Mouse (Mus musculus): Measurements from ENCODE around the gene Dazl.
"Not testable (repeated sequence)": the region's sequence is repeated elsewhere in the genome, so short reads cannot be mapped to it uniquely, and the experiment has no call there.

The Dazl gene

DNA sequence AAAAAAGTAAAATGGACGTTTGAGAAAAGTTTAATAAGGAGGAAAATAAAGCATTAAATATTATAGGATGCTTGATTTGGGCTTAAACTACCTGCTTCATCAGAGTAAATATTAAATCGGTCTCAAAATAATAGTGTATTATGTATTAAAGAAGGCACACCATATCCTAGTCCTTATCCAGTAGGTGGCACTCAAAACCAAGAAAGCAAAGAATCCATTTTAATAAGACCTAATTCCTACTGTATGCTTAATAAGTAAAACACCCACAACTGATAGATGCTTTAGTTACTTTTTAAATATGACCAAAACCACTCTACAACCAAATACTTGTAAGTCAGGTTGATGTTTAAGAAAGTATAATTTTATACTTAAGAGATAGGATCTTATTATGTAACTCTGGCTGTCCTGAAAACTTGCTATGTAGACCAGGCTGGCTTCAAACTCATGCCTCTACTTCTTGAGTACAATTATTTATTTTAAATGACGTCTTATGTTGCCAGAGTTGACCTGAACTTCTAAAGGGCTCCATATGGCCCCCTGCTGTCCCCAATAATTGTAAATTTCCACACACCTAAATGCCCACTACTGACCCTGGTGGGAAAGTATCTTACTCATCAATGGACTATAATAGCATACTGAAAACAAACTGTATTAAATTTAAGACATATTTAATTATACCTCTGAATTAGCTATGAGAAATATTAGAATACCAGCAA, 1.8 kb downstream of the Dazl start:
- DNase-seq (ENCODE audit: low spot score in 2 of 2) = no peak

DNA sequence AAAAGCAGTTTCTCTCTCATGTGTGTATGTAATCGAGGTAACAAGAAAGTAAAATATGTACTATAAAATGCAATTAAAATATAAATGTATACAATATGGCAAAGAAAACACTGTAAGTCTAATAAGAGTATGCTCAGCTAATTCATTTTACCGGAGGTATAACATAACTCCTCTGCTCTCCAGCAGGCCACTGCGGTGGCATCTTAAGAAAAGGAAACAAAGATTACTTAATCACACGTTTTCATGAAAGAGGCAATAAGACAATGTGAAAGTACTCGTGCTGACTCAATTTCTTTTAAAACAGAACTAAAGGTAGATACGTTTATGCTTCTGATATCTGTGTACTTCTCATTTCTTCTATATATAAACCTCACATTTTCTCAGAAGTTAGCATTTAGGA, 8.6 kb downstream of the Dazl start:
- DNase-seq (ENCODE audit: low spot score in 2 of 2) = no peak

DNA sequence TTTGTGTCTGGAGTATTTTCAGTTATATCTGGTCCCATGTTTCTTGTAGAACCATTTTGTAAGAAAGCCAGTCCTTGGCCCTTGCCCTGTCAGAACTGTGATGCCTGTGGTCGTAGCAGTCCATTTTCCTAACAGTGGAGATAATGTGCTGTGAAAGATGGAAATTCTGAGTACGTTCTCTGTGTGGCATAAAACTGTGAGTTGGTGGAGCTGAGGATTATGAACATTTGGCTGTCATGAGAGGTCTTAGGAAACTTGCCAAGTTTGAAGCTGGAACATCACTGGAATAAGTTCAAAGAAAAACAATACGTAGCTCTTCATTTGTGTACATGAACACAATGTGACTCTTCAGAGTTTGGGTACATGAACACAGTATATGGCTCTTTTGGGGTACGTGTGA, 31.8 kb downstream of the Dazl start:
- DNase-seq (ENCODE audit: low spot score in 2 of 2) = not testable (repeated sequence)

DNA sequence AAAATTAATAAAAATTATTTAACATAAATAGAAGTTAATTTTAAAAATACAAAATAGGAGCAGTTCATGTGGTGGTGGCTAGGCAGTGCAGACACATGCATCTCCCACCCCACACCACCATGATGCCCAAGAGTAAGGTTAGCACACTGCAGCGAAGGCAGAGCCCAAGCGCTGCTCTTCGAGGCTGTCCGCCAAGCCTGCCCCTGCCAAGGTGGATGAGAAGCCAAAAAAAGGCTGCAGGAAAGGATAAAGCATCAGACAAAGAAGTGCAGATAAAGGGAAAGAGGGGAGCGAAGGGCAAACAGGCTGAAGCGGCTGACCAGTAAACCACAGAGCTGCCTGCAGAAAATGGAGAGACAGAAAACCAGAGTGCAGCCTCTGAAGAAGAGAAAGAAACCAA, 32.6 kb downstream of the Dazl start:
- DNase-seq (ENCODE audit: low spot score in 2 of 2) = no peak

DNA sequence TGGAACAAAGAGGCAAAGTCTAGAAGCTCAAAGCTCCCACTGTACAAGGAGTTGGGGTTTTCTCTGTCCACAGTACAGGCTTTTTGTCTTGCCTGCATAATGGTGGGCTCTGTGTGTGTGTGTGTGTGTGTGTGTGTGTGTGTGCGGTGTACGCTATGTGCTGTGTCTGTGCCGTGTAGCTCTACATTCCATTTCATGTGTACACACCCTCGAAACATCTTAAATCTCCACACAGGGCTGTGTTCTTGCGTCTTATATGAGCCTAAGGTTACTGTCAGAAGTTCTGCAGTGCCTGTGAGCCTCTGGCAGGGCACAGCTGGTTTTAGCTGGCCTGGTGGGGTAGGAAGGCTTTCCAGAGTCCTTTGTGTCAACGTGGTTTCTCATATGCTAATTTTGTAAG, 46.8 kb downstream of the Dazl start:
- DNase-seq (ENCODE audit: low spot score in 2 of 2) = no peak

DNA sequence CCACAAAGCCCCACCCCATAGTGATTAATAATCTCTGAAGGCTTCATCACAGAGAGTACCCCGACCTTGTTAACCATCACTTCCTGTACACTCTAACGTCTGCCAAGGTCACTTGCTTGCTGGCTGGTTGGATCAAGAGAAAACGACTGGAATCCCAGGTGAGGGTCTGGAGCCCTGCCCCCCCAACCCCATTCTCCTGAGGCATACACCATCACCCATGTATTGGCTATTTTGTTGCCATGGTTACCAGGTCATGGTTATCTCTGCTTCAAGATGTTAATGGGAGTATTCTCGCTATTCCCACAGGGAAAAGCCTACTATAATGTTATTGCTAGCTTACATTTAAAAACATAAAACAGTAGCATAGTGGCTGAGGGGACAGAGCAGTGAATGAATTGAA, 48.8 kb downstream of the Dazl start:
- DNase-seq (ENCODE audit: low spot score in 2 of 2) = no peak

DNA sequence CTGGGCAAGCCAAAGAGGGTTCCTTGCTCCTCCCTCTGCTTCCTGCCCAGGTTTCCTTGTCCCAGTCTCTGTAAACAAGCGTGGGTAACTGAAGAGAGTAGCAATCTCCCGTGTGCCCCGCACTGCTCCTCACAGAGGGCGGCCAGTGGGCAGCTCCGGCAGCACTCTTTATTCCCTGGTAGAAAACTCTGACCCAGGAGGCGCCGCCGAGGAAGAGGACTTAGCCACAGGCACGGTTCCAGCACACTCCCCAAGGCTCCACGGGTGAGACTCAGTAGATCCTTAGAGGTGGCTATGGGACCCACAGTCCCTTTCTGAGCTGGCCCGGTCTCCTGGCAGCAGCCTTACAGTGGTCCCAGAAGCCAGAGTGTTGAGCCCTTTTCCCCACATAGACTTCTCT, 50.1 kb downstream of the Dazl start:
- no peak for DNase-seq (ENCODE audit: low spot score in 2 of 2)

DNA sequence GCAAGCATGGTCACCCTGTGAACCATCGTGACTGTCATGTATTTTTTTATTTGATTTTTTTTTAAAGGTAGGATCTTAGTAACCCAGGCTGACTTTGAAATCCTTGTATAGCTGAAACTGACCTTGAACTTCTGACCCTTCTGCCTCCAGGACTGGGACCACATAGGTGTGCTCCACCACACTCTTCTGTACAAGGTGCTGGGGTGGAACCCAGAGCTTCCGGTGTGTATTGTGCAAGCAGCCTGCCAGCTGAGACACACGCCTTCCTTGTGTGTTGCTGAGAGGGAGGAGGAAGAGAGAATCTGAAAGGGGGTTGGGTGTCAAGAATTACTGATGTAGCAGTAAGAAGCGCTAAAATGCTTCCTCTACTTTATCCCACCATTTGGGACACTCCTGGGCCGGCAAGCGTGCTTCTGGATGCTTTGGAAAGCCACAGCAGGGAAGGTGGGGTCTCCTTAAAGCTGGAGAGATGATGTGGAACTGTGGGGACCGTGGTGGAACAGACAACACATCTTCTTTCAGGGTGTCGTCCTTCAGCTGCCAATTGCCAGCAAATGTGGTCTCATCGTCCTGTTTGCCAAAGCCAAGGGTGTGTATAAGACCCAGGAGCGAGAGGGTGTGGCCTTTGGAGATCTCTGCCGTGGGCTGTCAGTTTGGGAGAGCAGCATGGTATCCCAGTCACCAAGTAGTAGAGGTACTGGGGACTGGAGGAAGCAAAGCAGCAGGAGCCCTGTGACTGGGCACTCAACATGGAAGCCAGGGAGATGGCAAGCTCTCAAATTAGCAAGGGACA, 55.4 kb downstream of the Dazl start:
- no peak for DNase-seq (ENCODE audit: low spot score in 2 of 2)

DNA sequence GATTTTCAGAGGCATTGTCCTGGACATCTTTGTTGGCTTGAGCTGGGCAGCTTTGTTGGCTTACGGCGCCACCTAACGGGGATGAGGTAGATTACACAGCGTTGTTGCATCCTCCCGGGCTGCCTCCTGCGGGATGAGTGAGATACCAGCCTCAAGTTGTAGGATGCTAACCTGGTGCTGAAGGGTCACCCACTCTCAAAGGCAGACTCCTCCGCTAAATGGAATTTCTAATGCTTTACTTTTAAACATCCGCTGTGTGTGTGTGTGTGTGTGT, 56.1 kb downstream of the Dazl start:
- peak; percentile 53 to 75 for DNase-seq (ENCODE audit: low spot score in 2 of 2)

DNA sequence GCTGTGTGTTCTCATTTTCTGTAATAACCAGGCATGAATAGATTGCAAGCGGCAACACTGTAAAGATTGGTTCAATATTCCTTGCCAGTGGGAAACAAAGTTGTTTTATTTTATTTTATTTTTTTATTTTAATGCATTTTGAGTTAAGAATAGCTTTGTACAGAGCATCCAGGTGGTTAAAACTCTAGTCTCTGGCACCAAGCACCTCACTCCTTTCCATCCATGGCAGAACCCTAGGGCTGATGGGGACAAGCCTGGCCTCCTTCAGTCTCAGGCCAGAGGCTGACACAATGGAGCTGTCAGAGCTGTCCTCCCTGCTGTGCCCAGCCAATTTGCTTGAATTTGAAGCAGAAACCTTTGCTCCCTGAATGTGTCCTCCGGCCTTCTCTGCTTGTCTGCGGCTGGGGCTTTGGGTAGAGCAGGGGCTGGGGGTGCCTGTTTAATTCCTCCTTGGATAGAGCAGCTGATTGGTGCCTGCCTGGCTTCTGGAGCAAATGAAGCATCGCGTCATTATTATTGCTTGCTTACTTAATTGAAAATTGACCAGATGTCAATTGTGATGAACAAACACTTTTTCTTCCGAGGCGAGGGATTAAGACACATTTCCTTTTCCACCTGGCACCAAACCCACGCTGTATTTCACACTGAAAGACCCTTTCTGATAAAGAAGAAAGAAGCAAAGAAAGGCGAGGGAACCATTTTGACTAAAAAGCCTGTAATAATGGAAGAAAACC, 56.6 kb downstream of the Dazl start:
- DNase-seq (ENCODE audit: low spot score in 2 of 2) = no peak

DNA sequence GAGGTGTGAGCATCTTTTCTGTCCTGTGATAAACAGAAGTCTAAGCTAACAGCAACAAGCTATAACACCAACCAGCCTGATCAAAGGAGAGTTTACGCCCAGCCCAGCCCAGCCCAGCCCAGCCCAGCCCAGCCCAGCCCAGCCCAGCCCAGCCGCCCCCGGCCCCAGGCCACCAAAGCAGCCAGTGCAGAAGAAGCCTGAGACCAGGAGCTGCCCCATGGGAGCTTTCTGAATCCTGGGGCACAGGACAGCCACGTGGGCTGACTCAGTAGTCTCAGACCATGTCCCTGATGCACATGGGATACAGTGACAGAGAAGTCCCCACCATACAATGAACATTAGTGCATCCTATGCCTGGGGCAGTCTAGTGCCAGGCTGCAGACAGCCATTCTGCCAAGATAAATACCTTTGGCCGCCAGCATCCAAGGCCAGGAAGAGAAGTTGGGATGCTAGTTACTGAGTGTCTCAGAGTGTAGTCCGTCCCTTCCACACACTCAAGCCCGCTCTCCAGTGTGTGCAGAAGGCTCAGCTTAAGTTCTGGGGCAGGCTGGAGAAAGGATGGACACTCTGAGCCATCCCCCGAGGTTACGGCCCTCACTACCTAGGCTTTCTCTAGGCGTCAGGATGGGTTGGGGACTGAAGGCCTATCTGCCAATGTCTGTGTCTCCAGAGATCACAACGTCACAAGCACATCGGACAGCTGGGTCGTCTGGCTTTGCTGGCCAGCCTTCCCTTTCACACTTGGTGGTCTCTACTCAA, 57.3 kb downstream of the Dazl start:
- no peak for DNase-seq (ENCODE audit: low spot score in 2 of 2)

DNA sequence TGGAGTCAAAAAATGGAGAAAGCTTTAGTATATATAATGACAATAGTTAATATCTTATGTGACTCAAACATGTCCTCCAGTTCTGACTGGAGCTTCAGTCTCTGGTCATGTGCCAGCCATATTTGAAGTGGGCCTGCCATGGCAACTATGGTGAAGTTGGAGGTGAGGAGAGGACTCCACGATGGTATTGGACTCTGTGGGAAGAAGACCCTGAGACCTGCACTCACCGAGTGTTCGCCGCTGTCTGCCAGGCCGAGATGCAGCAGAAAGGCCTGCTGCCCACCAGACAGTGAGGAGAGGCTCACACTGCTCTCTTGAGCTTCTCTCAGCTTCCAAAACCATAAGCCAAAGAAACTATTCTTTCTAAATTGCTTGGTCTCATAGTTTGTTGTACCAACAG, 59.5 kb downstream of the Dazl start:
- no peak for DNase-seq (ENCODE audit: low spot score in 2 of 2)

DNA sequence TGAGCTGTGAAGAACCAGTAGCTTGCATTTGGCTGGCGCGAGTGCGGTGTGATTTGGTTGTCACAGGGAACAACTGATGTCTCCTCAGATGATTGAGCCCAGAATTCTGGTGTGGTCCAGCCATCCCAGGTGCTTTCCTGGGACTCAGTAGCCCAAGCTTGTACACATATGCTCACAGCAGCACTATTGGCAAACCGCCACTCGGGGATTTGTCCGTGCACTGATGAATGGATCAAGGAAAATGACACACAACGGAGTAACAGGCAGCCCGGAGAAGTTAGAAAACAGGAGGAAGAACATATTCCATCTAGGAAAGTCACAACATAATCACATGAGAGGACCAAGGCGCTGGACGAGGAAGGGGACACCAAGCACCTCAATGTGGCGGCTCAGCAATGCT, 60.6 kb downstream of the Dazl start:
- DNase-seq (ENCODE audit: low spot score in 2 of 2) = no peak

DNA sequence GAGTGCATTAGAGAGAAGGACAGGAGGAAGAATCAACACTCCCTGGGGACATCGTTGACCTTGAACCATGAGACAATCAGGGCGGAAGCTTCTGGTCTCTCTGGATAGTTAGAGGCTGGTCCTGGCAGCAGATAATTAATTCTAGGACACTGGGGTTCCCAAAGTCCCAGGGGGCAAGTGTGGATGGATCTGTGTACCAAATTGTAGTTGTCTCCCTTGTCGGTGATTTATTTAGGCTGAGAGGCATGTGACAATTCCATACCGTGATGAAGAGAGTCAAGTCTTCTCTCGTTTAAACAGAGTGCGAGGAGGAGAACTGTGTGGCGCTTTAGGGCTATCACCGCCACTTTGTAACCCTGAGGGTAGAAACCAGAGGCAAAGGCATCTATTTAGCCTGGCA, 62.2 kb downstream of the Dazl start:
- DNase-seq (ENCODE audit: low spot score in 2 of 2) = no peak

DNA sequence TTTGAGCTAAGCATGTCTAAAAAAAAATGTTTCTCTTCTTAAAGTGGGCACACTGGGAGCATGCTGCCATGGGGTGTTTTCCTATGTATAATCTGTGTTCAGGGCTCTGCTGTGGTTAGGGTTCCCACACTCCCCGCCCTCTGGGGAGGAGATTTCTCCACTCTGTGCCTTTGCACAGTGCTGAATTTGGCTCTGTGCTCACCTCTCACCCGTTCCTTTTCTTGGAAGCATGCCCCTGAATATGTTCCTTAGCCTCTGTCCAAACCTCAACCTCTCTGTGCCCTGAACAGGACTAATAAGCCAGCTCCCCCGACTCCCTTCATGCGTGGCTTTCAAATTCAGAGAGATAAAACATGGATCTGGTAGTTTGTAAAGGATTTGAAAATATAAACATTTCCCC, 63.9 kb downstream of the Dazl start:
- no peak for DNase-seq (ENCODE audit: low spot score in 2 of 2)

Data from natural killer cell, adult 2 months (primary cell).